ENCODE assay signal across 8 mouse cellular contexts in the genomic region with DNA sequence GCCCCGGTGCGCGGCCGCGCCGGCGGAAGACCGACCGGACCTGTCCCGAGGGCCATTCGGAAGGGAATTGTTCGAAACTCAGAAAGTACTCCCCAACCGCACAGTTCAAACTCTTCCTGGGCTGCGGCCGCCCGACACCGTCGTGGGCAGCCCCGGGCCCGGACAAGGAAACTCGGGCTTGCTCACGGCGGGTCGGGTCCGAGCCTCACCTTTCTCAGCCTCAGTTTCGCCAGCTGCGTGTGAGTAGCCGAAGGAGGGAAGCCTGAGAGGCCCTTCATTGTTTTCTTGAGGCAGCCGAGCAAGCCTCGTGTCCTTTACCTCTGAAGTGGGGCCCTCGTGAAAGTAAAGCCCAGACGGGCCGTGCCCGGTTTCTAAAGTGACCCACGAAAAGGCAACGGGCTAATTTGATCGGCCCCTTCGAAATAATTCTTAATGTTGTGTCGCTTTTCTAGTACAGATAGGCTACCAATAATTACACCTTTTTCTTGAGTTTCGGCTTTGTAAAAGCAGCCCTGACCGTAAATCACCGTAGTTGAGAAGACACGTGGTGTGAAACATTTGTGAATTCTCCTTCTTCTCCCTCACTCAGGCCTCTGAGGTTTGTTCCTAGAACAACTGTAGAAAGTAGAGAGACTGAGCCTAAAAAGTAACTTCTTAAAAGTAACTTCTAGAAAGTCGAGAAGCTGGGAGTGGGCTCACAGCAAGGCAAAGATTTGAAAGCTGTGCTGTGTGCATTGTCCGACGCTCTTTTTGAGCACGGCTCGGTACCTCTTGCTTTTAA. TPM values are rescaled to one million over a fixed set of nuclear protein-coding genes. Genes with fewer than 3 reads are reported as not detected.
A peak's percentile ranks its signal among the peaks of the same experiment; 100 is the strongest.
DNase-seq lines count a peak whose midpoint lies in the region; ATAC-seq and TF ChIP-seq lines count a peak whose summit lies in the region.

No protein-coding gene starts in this region.

- H3K27ac ChIP-seq in left cerebral cortex, adult 2 months = no peak overlapping the region
- H3K27ac ChIP-seq in forebrain, embryonic 10.5 days = peak overlapping the region; percentile 97
- peak overlapping the region; percentile 97 for H3K27ac ChIP-seq in limb, embryonic 11.5 days (replicated peaks; ENCODE audit: low read depth, low read length)
- peak overlapping the region; percentile 49; the same call in 1 of the 2 replicates for H3K27ac ChIP-seq in neural tube, embryonic 15.5 days (replicated peaks)

- no peak; the same call in 1 of the 2 replicates for ATAC-seq in limb, embryonic 11.5 days (ENCODE audit: insufficient number of reproducible peaks, low FRiP score, low TSS enrichment, low read depth)
- no peak; the same call in 1 of the 2 replicates for ATAC-seq in neural tube, embryonic 15.5 days (ENCODE audit: low FRiP score)

- H3K4me3 ChIP-seq in left cerebral cortex, adult 2 months = peak overlapping the region; percentile 24; the same call in 1 of the 2 replicates
- peak overlapping the region; percentile 69 for H3K4me3 ChIP-seq in forebrain, embryonic 10.5 days
- peak overlapping the region; percentile 63 for H3K4me3 ChIP-seq in limb, embryonic 11.5 days (ENCODE audit: low read depth, low read length)
- H3K4me3 ChIP-seq in neural tube, embryonic 15.5 days (replicated peaks) = peak overlapping the region; percentile 46

- peak overlapping the region; percentile 31 for H3K4me2 ChIP-seq in limb, embryonic 11.5 days (ENCODE audit: low read depth, severe bottlenecking)
- peak overlapping the region; percentile 61 for H3K4me2 ChIP-seq in neural tube, embryonic 15.5 days

- intact Hi-C loops in left cerebral cortex, adult 2 months (cut with DNase I) = no loop called here

- H3K36me3 ChIP-seq in forebrain, embryonic 10.5 days (replicated peaks) = peaks cover 6% of the 10 kb centered on the region
- no peaks in the 10 kb centered on the region for H3K36me3 ChIP-seq in limb, embryonic 11.5 days (ENCODE audit: control insufficient read depth, insufficient read depth, low read length)
- H3K36me3 ChIP-seq in neural tube, embryonic 15.5 days = no peaks in the 10 kb centered on the region

- peaks cover 17% of the 10 kb centered on the region for H3K4me1 ChIP-seq in forebrain, embryonic 10.5 days
- H3K4me1 ChIP-seq in limb, embryonic 11.5 days (ENCODE audit: control insufficient read depth, insufficient read depth, low read length) = 0 out of 2 replicates have a peak, but pooled peaks cover under 1% of the 10 kb centered on the region
- H3K4me1 ChIP-seq in neural tube, embryonic 15.5 days = peaks cover 16% of the 10 kb centered on the region

- no peak for TF ChIP-seq CTCF in left cerebral cortex, adult 2 months (IDR thresholded peaks at IDR 0.05)

- DNase-seq in left cerebral cortex, adult 2 months (ENCODE audit: extremely low spot score in 1 of 2, low spot score in 2 of 2) = no peak
- no peak for DNase-seq in left cerebral cortex, adult 9 months (ENCODE audit: low spot score in 2 of 2)
- DNase-seq in forebrain, embryonic 10.5 days (ENCODE audit: extremely low spot score, low spot score) = peak; percentile 55
- peak; percentile 68 for DNase-seq in limb, embryonic 11.5 days (ENCODE audit: low spot score)
- DNase-seq in spleen, postnatal 10 days (ENCODE audit: low spot score in 2 of 2) = no peak
- no peak for DNase-seq in urinary bladder, postnatal 4 days (ENCODE audit: low spot score in 2 of 2)
- DNase-seq in MN1 (ENCODE audit: low spot score) = no peak

- no peaks in the 10 kb centered on the region for H3K9me3 ChIP-seq in forebrain, embryonic 10.5 days
- no peaks in the 10 kb centered on the region for H3K9me3 ChIP-seq in limb, embryonic 11.5 days (ENCODE audit: control insufficient read depth, low read length)
- no peaks in the 10 kb centered on the region for H3K9me3 ChIP-seq in neural tube, embryonic 15.5 days (replicated peaks)

- peaks cover 100% of the 10 kb centered on the region for H3K27me3 ChIP-seq in forebrain, embryonic 10.5 days (ENCODE audit: poor library complexity, severe bottlenecking)
- peaks cover 52% of the 10 kb centered on the region for H3K27me3 ChIP-seq in limb, embryonic 11.5 days (ENCODE audit: control insufficient read depth, insufficient read depth, low read length)
- H3K27me3 ChIP-seq in neural tube, embryonic 15.5 days (replicated peaks) = peaks cover 84% of the 10 kb centered on the region

- peak overlapping the region; percentile 96 for H3K9ac ChIP-seq in limb, embryonic 11.5 days (ENCODE audit: low read length)
- peak overlapping the region; percentile 51; the same call in 1 of the 2 replicates for H3K9ac ChIP-seq in neural tube, embryonic 15.5 days (replicated peaks)

- WGBS in forebrain, embryonic 10.5 days = 4% methylated on average over 48 of the region's 48 CpGs
- 5% methylated on average over 48 of the region's 48 CpGs for WGBS in limb, embryonic 11.5 days
- whole genome bisulfite sequencing in neural tube, embryonic 15.5 days = 5% methylated on average over 48 of the region's 48 CpGs

RNA-seq across cellular contexts. Expression of a gene that starts 0.6 kb away (rescaled TPM):
- 10 to 100 TPM; 30.5 to 35.1 TPM for total RNA-seq in left cerebral cortex, adult 2 months (2021)
- polyA plus RNA-seq in forebrain, embryonic 10.5 days (2016; fragmentation: Nextera tagmentation; extraction: Ambion mirVana) = 471 and 485 TPM in 2 replicates
- polyA plus RNA-seq in limb, embryonic 11.5 days (2014; fragmentation: Nextera tagmentation; extraction: Ambion mirVana) = 234 and 283 TPM in 2 replicates
- polyA plus RNA-seq in neural tube, embryonic 15.5 days (2015; fragmentation: Nextera tagmentation; extraction: Ambion mirVana) = 84.1 and 120 TPM in 2 replicates

Comparison
In these comparisons a context has a peak if more than half of its experiments do, and no peak if none do; other contexts are left out.
1. DNase-seq: peak in forebrain, embryonic 10.5 days (single experiment) and limb, embryonic 11.5 days (single experiment); none in left cerebral cortex, adult 2 months (0 of 2), left cerebral cortex, adult 9 months (0 of 2), spleen, postnatal 10 days (0 of 2), urinary bladder, postnatal 4 days (0 of 2) and MN1 (single experiment).
2. Peak in every context shown above with its lines, with median percentiles within 50 percentile points of each other: H3K4me3 ChIP-seq.